Mouse (Mus musculus) embryo, embryonic 11.5 days (tissue): ENCODE results near the gene Ctla4.

Experiments used
- DNase-seq: peaks from one replicate; pipeline ENCODE4 v3.0.0-alpha.2; 2012; ENCODE audit warnings: low read depth, low spot score

Ctla4 gene

DNA sequence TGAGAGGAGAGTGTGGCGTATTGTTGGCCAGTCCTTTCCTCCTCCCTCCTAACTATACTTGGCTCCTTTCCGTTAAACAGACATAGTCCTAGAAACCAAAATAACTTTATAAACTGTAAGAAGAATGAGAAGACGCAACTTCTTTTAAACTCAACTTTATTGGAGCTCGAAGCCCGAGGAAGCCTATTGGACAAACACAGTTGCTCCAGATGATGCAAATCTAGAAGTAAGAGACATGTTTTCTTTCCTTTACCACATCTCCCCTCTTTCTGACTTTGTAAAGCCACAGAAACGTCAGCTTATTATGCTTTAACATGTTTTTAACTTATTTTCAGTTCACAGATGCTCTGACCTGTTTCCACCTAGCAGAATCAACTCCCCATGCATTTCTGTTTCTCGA, at the start of gene Ctla4:
Gene Ctla4 (plus strand): TSS at position 20 of the 400 bp plus-strand sequence.
- DNase-seq: no peak

DNA sequence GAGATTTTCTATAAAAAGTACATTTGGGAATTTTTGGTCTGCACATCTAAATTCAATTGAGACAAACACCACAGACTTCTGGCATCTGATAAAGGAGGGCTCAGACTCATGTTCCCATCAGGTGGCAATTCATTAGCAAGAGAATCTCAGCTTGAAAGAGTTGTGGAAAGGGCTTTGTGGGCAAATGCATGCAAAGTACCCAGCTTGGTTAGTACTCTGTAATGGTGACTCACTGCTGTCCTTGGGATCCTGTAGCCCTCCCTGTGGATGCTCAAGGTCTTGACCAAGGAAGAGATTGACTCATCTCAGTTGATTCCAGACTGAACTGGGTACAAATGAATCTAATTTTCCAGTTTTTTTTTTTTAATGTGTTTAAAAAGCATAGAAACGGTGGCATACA, 47.6 kb upstream of the Ctla4 start:
- DNase-seq: no peak

DNA sequence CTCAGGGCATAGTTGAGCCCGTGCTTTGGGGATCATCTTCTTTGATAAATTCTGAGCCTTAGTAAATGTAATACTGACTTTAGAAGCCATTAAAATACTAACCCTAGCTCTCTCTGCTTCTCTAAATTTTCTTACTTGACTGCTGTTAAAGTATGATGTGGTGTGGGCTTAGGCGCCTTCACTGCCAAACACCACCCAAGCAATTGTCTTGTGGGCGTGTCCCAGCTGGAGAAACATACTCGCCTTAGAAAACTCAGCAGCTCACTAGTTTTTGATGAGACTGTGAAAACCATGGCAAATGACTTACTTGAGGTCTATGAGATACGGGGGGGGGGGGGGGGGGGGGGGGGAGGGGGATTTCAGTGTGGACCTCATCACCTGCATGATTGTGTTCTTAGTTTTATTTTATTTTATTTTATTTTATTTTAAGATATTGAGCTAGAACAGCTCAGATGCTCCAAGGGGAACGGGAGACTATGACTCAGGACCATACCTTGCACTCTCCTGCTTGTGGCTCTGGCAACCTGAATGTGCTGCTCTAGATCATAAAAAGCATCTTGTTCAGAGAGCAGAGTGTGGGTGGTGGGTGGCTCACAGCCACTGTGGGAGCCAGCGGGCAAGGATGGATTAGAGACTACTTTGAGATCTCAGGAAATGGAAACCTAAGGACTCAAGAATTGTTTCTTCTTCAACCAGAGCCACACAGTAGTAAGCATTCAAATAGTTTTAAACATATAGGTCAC, 41.3 kb upstream of the Ctla4 start:
- DNase-seq: no peak

DNA sequence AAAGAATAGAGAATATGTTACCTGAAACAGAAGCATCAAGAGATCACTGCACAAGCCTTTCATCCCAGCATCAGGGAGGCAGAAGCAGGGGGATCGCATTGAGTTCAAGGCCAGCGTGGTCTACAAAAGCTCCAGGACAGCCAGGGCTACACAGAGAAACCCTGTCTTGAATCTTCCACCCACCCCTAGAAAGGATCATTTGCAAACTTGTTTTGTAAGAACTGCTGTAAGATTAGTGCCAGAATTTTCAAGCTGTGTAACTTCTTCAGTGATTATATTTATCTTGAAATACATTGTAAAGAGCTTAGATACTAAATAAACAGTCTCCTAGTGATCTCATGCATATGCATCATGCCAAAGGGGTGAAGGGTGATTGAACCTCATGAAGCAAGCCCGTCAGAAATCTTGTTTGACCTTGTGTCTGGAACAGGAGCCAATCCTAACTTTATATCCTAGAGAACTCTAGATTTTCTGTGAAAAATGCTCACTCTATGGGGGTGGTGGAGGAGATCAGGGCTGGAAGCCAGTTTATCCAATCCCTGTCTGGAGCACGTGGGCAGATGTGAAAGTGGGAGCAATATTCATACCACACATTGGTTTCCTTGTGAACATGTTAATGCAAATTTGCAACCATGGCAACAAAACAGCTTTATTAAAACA, 40.1 kb upstream of the Ctla4 start:
- no peak for DNase-seq

DNA sequence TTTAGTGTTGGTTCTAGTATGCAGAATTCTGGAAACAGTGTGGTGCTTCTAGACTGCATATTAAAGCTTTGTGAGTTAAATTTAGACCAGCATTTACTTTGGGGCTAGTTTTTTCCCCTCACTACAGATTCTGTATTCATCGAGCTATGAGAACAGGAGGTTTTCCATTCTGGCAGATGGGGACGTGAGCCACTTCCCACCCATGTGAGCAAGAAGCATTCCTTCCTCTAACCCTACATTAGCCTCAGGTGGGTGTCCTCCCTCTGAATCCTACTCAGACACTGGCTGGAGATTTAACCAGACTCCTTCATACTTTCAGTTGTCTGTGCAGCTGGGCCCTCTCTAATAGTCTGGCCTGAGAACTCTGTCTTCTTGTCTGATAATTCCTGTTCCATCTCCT, 37.7 kb upstream of the Ctla4 start:
- DNase-seq: no peak

DNA sequence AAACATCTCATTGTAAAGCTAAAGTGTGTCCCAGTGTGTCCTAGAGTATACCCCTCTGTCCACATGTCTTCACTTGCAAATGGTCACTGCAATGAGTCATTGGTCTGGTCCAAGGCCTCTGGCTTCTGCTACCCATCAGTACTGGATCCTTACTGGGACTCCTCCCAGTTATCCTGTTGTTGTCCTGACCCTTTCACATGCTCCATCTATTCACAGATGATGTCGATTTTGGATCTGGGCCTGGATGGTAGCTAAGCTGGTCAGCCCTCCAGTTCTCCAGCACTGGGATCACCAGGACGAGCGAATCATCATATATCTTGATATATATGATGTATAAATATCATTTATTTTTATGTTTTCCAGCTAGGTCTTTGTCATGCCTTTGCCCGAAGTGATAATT, 37.0 kb upstream of the Ctla4 start:
- no peak for DNase-seq

DNA sequence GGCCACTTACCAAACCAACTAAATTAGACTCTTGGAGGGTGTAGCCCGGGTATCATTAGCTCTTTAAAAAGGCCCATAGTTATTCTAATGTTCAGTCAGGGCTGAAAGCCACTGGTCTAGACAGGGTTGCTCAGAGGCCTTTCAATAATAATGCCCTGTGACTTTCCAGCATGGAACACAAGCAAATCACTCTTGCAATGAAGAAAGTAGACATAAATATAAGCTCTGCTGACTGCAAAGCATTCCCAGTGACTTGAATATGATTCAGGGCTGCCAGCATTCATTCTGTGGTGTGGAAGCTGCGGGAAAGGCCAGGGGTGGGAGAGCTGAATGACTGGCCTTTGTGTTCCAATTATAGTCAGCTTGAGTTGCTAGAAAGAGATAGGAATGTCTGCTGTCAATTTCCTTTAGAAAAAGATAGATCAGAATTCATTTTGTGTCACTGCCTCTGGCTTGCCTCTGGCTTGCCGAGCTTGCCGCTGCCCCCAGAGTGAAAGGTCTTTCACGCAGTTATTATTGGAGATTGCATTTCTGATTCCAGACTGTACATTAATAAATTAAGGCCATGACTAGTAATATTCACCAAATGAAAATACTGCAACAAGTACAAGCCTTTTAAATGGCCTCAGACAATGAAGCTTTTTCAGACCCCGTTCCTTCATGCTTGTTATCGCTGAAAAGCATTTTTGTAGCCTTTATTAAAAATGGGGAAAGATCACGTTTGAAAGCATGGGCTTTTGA, 35.6 kb upstream of the Ctla4 start:
- DNase-seq: no peak

DNA sequence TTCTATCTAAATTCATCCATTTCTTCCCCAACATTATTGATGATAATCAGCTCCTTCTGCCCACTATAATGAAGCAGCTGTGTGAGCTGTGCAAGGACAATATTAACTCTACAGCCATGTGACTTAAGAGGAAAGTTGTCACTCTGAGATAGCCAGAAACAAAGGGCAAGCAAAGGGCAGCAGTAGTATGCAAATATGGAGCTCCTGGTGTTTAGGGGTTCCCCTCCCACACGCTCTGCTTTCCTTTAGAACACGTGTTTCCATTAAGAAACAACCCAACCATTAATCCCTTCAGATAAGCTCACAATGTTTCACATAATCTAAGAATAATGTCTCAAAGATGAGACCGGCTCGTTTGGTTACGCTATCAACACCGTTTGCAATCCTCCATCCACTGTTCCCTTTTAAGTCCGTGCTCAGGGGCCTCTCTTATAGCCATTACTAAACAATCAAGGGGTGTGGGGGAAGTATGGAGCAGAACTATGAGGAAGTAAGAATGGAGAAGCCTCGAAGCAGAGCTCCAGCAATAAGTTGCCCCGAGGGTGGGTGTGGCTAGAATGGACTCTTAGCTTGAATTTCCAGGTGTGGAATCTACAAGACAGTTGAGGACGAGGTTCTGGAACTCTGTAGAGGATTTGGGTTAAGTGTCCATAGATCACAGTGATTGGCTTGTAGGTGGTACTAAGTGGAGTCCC, 34.6 kb upstream of the Ctla4 start:
- no peak for DNase-seq

DNA sequence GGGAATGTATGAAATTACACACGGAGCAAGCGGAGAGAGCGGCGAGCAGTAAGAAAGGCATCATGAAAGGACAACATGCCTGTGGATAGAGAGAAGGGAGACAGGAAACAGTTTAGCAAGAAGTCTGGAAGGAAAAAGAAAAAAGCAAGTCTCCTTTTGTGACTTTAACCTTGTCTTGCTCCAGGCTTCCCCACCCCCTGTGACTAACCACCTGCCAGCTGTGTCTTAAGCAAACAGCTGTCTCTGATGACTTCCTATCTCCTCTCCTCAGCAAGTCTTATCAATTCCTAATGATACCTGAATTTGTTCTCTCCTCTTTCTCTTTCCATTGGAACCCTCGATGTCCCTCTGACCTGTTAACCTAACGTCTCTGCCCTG, 34.0 kb upstream of the Ctla4 start:
- DNase-seq: no peak

DNA sequence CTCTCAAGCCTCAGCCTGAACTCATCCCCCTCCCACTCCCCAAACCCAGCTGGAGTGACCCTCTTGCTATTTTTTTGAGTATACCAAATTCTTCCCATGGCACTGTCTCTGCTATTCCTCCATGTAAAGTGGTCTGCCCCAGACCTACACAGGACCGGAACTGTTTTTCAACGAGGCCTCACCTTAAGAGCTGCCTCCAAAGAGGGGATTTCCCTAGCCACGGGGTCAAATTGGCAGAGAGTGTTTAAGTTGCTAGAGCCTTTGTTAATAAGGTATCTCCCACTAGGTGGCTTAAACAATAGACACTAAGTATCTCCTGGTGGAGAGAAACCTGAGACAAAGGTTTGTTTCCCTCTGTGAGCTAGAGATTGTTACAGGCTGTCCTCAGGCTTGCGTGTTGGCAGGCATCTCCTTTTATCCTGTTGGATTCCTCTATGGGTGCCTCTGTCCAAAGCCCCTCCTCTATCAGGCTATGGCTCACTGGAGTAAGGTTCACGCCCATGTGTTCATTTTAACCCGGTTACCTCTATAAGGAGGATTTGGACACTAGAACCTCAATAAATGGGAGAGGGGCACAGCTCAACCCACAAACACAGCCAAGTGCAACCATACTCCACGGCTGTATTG, 33.4 kb upstream of the Ctla4 start:
- DNase-seq: no peak

DNA sequence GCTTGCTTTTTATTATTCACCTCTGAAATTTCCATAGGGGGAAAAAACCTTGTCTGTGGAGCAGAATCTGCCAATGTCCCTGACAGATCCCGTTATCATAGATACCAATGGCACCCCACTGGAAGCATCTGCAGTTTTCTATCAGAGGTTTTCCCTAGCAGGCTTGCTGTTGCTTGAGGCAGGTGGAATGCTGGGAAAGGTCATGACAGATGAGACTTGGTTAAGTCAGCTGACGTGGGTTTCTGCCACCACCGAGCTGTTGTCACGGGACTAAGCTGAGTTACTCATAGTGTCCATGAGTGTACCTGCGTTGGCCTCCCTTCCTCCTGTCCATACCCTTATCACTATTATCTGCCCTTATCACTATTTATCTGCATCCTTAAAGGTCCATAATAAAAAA, 32.8 kb upstream of the Ctla4 start:
- no peak for DNase-seq

DNA sequence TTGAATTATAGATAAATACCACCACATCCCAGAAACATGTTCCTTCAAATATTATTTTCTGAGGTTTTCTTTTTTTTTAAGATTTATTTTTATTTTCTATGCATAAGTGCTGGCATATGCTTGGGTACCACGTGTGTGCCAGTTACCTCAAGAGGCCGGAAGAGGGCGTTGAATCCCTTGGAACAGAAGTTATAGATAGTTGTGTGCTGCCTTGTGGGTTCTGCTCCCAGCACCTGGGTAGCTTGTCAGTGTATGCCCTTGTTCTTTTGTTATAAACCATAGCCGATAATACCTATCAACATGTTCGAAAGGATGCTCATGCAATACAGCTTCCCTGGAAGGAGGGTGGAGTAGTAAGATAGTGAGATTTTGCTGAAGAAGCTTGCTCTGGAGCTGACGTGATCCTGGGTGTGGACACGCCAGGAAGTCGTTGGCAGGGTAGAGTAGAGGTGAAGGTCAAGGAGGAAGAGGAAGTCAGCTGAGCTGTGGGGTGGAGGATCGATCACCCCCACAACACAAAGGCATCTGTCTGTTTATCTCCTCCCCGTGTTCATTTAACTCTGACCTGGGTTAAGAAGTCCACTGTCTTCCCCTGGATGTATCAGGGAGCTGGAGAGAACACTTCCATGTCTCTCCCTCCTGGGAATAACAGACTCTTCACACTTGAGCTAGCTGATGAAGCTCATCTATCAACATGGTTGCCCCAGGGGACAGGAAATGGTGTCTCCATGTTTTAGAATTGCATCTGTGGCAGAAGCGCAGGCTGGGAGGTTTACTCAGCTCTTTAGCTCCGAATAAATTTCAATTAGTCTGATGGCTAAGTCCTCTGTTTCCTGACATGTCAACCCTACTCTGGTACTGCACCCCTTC, 29.2 kb upstream of the Ctla4 start:
- no peak for DNase-seq

DNA sequence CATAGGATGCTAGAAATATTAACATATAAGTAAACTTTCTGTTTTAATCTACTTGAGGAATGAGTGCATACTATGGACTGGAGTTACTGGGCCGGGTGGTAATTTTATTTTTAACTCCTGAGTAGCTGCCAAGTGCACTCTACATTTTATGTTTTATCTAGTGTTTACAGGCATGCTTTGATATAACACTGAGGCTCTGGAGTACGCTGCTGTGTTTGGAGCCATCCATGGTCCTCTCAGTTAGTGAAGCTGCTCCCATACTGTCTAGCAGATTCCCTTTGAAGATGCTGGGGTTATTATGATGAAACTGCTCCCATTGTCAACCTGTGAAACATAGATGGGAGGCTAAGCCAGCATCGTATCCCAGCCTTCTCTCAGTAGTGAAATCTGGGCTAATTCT, 27.6 kb upstream of the Ctla4 start:
- no peak for DNase-seq

DNA sequence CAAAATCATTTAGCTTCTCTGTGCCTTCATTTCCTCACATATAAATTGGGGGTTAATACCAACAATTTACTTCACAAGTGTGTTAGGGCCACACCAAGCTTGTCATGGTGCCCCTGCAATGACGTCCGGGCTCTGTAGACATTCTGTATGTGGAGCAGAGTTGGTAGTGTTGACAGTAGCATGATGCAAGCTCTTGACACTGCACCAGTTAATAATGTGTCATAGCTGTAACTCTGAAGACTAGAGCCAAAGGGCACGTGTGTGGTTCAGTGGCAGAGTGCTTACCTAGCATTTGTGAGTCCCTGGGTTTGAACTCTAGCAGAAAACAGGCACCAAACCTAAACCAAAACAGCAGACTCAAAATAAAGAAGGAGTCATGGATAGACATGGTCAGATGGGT, 27.0 kb upstream of the Ctla4 start:
- DNase-seq: no peak

DNA sequence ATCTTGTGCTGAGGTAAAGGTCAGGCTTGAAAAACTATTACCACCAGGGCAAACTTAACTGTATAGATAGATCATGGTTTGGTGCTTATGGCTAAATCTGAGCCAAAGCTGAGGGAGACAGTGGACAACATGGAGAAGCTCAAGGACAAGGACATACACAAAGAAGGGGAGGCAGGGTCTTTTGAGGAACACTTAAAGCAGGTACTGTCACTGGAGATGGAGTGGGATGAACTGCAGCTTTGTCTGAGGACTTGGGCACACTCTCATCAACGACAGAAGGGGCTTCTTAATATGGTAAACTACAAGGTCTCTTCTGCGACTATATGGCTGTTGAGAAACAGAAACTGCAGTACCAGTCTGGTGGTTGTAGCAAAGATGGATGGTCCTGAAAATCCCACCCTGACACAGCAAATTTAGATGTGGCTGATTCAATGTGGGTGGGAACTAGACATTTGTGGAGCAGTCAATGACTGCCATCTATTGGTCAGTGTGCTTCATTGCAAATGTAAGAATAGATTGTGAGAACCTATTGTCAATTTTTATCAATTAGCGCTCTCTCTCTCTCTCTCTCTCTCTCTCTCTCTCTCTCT, 26.3 kb upstream of the Ctla4 start:
- peak; percentile 67 for DNase-seq

DNA sequence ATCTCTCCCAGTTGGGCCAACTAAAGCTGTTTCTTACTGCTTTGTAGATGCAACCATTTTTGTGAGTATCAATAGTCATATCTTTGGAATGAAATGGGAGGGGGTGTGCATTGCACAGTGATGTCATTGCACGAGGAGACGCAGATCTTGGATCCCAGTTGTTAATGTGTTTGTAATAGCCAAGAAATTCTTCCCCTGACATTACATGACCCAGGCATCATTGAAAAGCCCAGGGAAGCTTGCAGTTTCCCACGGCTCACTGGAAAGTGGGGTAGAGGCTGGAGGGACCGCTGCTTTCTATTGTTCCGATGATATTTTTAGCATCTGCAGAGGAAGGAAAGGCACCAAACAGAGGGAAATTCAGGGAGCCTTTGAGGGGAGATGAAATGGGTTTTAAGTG, 25.8 kb upstream of the Ctla4 start:
- DNase-seq: no peak

DNA sequence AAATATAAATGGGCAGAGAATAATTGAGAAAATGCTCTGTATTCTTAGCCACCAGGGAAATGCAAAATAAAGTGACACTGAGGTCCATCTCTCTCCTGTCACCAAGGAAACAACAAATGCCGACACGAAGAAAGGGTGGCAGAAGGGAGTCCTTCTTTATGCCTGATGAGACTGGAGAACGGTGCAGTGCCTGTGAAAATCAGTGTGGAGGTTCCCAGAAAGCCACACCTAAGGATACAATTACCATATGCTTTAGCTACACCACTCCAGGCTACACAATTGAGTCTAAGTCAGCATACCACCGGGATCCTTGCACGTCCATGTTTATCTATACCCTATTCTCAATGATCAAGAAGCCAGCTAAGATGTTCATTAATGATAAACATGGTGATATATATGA, 25.4 kb upstream of the Ctla4 start:
- DNase-seq: no peak

DNA sequence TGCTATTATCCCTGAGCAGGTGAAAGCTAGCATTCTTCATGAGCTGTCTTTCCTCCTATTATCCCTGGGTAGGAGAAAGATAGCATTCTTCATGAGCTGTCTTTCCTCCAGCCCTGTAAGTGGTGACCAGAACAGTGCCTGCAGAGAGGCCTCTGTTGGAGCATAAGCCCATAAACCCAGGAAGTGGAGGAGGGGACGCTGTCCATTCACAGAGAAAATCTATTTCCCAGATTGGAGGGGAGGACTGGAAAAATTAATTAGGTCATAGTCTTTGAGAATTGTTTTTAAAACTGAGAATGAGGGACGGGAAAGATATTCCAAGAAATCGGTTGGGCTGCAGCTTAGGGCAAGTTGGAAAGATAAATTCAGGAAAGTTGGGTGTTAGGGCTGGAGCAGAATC, 24.3 kb upstream of the Ctla4 start:
- DNase-seq: no peak

DNA sequence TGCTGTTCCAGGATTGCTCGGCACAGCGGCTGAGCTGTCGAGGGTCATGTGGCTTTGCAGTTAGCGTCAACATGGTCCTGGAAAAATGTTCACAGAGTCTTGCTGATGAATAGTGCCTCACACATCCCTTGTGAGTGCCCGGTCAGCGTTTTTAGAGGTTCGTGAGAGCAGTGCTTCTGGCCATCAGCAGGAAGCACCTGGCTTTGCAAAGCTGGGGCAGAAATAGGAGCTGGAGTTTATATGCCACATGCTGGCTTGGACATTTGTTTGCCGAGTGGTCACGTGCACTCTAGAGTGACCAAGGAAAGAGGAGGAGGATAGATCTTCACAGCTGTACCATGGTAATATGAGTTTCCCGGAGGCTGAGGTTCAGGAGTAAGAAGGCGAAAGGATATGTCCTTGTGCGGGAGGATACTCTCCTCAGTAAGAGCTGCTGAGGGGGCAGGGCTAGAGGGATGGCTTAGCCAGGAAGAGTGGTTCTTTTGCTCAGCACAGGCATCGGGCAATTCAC, 23.8 kb upstream of the Ctla4 start:
- no peak for DNase-seq

DNA sequence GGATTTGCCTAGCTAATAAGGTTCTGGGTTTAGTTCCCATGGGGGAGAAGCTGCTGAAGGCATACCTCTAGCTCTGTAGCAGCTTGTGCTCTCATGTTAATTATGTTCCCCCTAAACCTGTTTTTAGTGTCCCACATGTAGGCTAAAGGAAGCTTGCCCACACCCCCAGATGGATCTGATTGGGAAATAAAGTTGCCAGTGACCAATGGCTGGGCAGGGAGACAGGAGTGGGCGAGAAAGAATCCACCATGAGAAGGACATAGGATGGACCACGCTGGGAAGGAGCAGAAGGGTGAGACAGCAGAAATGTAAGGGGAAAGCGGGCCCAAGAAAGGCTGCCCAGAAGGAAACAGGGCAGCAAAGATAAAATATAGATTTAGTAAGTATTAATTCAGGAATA, 23.1 kb upstream of the Ctla4 start:
- no peak for DNase-seq
